In genomic region chr11:83457257-83457656, GRCm38 (mm10) we compare ENCODE assay signal across 39 mouse cellular contexts. TPM values are rescaled to one million over a fixed set of nuclear protein-coding genes. Genes with fewer than 3 reads are reported as not detected.
DNase-seq lines count a peak whose midpoint lies in the region; ATAC-seq and TF ChIP-seq lines count a peak whose summit lies in the region.
"Had no signal": no experiment of that assay in that cellular context is flagged by ENCODE, and none has a peak within 500 bp of the region (broad histone marks: within the 10 kb centered on the region; RNA-seq: fewer than 3 reads in every experiment).

No protein-coding gene starts in this region.

- 65% methylated on average over 7 of the region's 7 CpGs for WGBS in heart, postnatal 0 days
- WGBS in intestine, postnatal 0 days, result 43% methylated on average over 7 of the region's 7 CpGs

- TF ChIP-seq CTCF in heart, postnatal 0 days (IDR thresholded peaks at IDR 0.05; ENCODE audit: low read depth), result no peak
- no peak for TF ChIP-seq CTCF in intestine, postnatal 0 days (IDR thresholded peaks at IDR 0.05; ENCODE audit: low read depth)

- no peaks in the 10 kb centered on the region for H3K9me3 ChIP-seq in heart, postnatal 0 days (replicated peaks; ENCODE audit: control insufficient read depth, low read length)
- H3K9me3 ChIP-seq in intestine, postnatal 0 days (ENCODE audit: control insufficient read depth), result no peaks in the 10 kb centered on the region
- H3K9me3 ChIP-seq: embryonic facial prominence, embryonic 13.5 days; forebrain, embryonic 13.5 days; kidney, embryonic 15.5 days; limb, embryonic 13.5 days; liver, embryonic 12.5 days; midbrain, embryonic 12.5 days had no signal

- peak; percentile 11 to 43 for DNase-seq in adrenal gland, adult (ENCODE audit: inconsistent age in 2 of 2, low spot score in 1 of 2)
- no peak for DNase-seq in adrenal gland, postnatal 25 days
- DNase-seq in heart, postnatal 0 days (ENCODE audit: low spot score), result peak; percentile 4
- no peak for DNase-seq in heart, adult 8-10 months (ENCODE audit: low spot score)
- peak; percentile 45 for DNase-seq in retina, postnatal 1 day
- no peak for DNase-seq in retina, embryonic 14.5 days (ENCODE audit: low spot score)
- DNase-seq in thymus, adult 18-20 months, result no peak
- DNase-seq: cerebellum, adult 11-12 months; cerebellum, adult 9-11 months; heart, postnatal 36 days; kidney, adult 18-20 months; kidney, postnatal 25 days; liver, postnatal 0 days; lung, postnatal 36 days; right cerebral cortex, postnatal 4 days; thymus, postnatal 25 days had no signal

- no peak overlapping the region for H3K4me2 ChIP-seq in heart, postnatal 0 days (ENCODE audit: low read depth, low read length)
- no peak overlapping the region for H3K4me2 ChIP-seq in intestine, postnatal 0 days (replicated peaks; ENCODE audit: low read depth)
- H3K4me2 ChIP-seq: embryonic facial prominence, embryonic 13.5 days; forebrain, embryonic 13.5 days; hindbrain, embryonic 14.5 days; kidney, embryonic 15.5 days; liver, embryonic 12.5 days; midbrain, embryonic 12.5 days had no signal

- H3K36me3 ChIP-seq in heart, postnatal 0 days (replicated peaks; ENCODE audit: control insufficient read depth, insufficient read depth, low read length), result no peaks in the 10 kb centered on the region
- no peaks in the 10 kb centered on the region for H3K36me3 ChIP-seq in intestine, postnatal 0 days (ENCODE audit: control insufficient read depth, insufficient read depth)
- H3K36me3 ChIP-seq: embryonic facial prominence, embryonic 13.5 days; kidney, embryonic 15.5 days; limb, embryonic 13.5 days; liver, embryonic 12.5 days; midbrain, embryonic 12.5 days had no signal

- H3K9ac ChIP-seq in heart, postnatal 0 days (replicated peaks; ENCODE audit: low read depth, low read length), result no peak overlapping the region
- no peak overlapping the region for H3K9ac ChIP-seq in intestine, postnatal 0 days (ENCODE audit: low read depth, low read length)
- H3K9ac ChIP-seq: embryonic facial prominence, embryonic 13.5 days; forebrain, embryonic 13.5 days; hindbrain, embryonic 14.5 days; kidney, embryonic 15.5 days; limb, embryonic 13.5 days; liver, embryonic 12.5 days; liver, postnatal 0 days; midbrain, embryonic 12.5 days had no signal

- H3K4me1 ChIP-seq in heart, postnatal 0 days (ENCODE audit: control insufficient read depth, insufficient read depth), result peaks cover 28% of the 10 kb centered on the region
- H3K4me1 ChIP-seq in intestine, postnatal 0 days (replicated peaks; ENCODE audit: control insufficient read depth, insufficient read depth, low read length), result peaks cover 12% of the 10 kb centered on the region; the same call in 1 of the 2 replicates

- H3K27ac ChIP-seq in heart, postnatal 0 days (ENCODE audit: low read depth), result no peak overlapping the region
- no peak overlapping the region for H3K27ac ChIP-seq in intestine, postnatal 0 days (ENCODE audit: low read depth, low read length)
- H3K27ac ChIP-seq: embryonic facial prominence, embryonic 13.5 days; forebrain, embryonic 13.5 days; hindbrain, embryonic 14.5 days; kidney, embryonic 15.5 days; limb, embryonic 13.5 days; liver, embryonic 12.5 days; midbrain, embryonic 12.5 days had no signal

- peaks cover 14% of the 10 kb centered on the region; the same call in 1 of the 2 replicates for H3K27me3 ChIP-seq in heart, postnatal 0 days (ENCODE audit: control insufficient read depth, insufficient read depth, low read length)
- H3K27me3 ChIP-seq in intestine, postnatal 0 days (replicated peaks; ENCODE audit: control insufficient read depth, insufficient read depth, low read length), result no peaks in the 10 kb centered on the region
- H3K27me3 ChIP-seq: Patski had no signal

- no peak for ATAC-seq in heart, postnatal 0 days (ENCODE audit: insufficient read depth, low read depth)
- no peak for ATAC-seq in intestine, postnatal 0 days
- ATAC-seq: forebrain, embryonic 13.5 days; liver, embryonic 12.5 days; liver, postnatal 0 days had no signal

- no peak overlapping the region for H3K4me3 ChIP-seq in heart, postnatal 0 days (ENCODE audit: low read depth, low read length)
- no peak overlapping the region for H3K4me3 ChIP-seq in intestine, postnatal 0 days (ENCODE audit: low read depth, low read length)
- H3K4me3 ChIP-seq: embryonic facial prominence, embryonic 13.5 days; erythroblast, embryonic 14.5 days; forebrain, embryonic 13.5 days; kidney, embryonic 15.5 days; limb, embryonic 13.5 days; liver, embryonic 12.5 days; midbrain, embryonic 12.5 days had no signal

- TF ChIP-seq EP300 in heart, postnatal 0 days (IDR thresholded peaks at IDR 0.05; ENCODE audit: low read depth), result no peak

RNA-seq across cellular contexts. Expression of gene Mmp28, which starts 5.6 kb away (rescaled TPM):
- 6.7 and 8.0 TPM in 2 replicates for total RNA-seq in adrenal gland, postnatal 25 days (2021)
- total RNA-seq in heart, postnatal 0 days (2014; rRNA removed; ENCODE audit: low replicate concordance), result 7.8 and 24.7 TPM in 2 replicates
- 3.7 and 4.3 TPM in 2 replicates for polyA plus RNA-seq in heart, postnatal 0 days (2015; fragmentation: Nextera tagmentation; extraction: Ambion mirVana)
- total RNA-seq in heart, adult 8-10 months (2022), result 1 to 10 TPM; 2.4 to 5.4 (median 3.6) TPM
- 1.6 and 2.1 TPM in 2 replicates for polyA plus RNA-seq in intestine, postnatal 0 days (2015; fragmentation: Nextera tagmentation; extraction: Ambion mirVana)
- total RNA-seq: MEL; neutrophil, adult 5-6 weeks had no signal
- polyA plus RNA-seq: erythroblast, embryonic 14.5 days had no signal

RNA-seq across cellular contexts. Expression of gene Taf15, which starts 15.6 kb away (rescaled TPM):
- 72.8 and 73.5 TPM in 2 replicates for total RNA-seq in adrenal gland, postnatal 25 days (2021)
- total RNA-seq in heart, postnatal 0 days (2014; rRNA removed; ENCODE audit: low replicate concordance), result 1.6 and 6.0 TPM in 2 replicates
- polyA plus RNA-seq in heart, postnatal 0 days (2015; fragmentation: Nextera tagmentation; extraction: Ambion mirVana), result 4.2 and 4.7 TPM in 2 replicates
- total RNA-seq in heart, adult 8-10 months (2022), result 10 to 100 TPM; 35.5 to 42.1 (median 38.4) TPM
- polyA plus RNA-seq in intestine, postnatal 0 days (2015; fragmentation: Nextera tagmentation; extraction: Ambion mirVana), result 5.4 and 7.3 TPM in 2 replicates

RNA-seq across cellular contexts. Expression of gene 1700020L24Rik, which starts 19.8 kb away (rescaled TPM):
- 0.43 TPM in 1 of 2 replicates, not detected in the other for total RNA-seq in adrenal gland, postnatal 25 days (2021)
- 4.2 TPM in 1 of 2 replicates, not detected in the other for total RNA-seq in heart, postnatal 0 days (2014; rRNA removed; ENCODE audit: low replicate concordance)
- 0.81 and 1.1 TPM in 2 replicates for polyA plus RNA-seq in heart, postnatal 0 days (2015; fragmentation: Nextera tagmentation; extraction: Ambion mirVana)
- total RNA-seq in heart, adult 8-10 months (2022), result not detected
- 0.76 and 1.5 TPM in 2 replicates for polyA plus RNA-seq in intestine, postnatal 0 days (2015; fragmentation: Nextera tagmentation; extraction: Ambion mirVana)
- total RNA-seq: gastrocnemius, postnatal 25 days; heart, adult 18-20 months; heart, postnatal 36 days; layer of hippocampus, postnatal 10 days; left cerebral cortex, postnatal 14 days; MEL had no signal
- polyA plus RNA-seq: erythroblast, embryonic 14.5 days; forebrain, embryonic 13.5 days; lung, embryonic 16.5 days had no signal

RNA-seq across cellular contexts. Expression of gene Gas2l2, which starts 28.0 kb away (rescaled TPM):
- not detected in 2 replicates for total RNA-seq in adrenal gland, postnatal 25 days (2021)
- not detected in 2 replicates for total RNA-seq in heart, postnatal 0 days (2014; rRNA removed; ENCODE audit: low replicate concordance)
- 0.15 TPM in 1 of 2 replicates, not detected in the other for polyA plus RNA-seq in heart, postnatal 0 days (2015; fragmentation: Nextera tagmentation; extraction: Ambion mirVana)
- not detected for total RNA-seq in heart, adult 8-10 months (2022)
- 0.51 and 0.65 TPM in 2 replicates for polyA plus RNA-seq in intestine, postnatal 0 days (2015; fragmentation: Nextera tagmentation; extraction: Ambion mirVana)
- total RNA-seq: adrenal gland, postnatal 14 days; common myeloid progenitor, adult 5-6 weeks; gastrocnemius, postnatal 25 days; heart, adult 18-20 months; heart, postnatal 36 days; left cerebral cortex, adult 18-20 months; megakaryocyte, adult 5-6 weeks; MEL; neutrophil, adult 5-6 weeks had no signal
- polyA plus RNA-seq: erythroblast, embryonic 14.5 days; heart, embryonic 14.5 days; kidney, embryonic 15.5 days; limb, embryonic 13.5 days; liver, embryonic 12.5 days; liver, postnatal 0 days; midbrain, embryonic 12.5 days; Patski; spleen, adult 2 months had no signal

RNA-seq across cellular contexts. Expression of gene Rasl10b, which starts 48.3 kb away (rescaled TPM):
- total RNA-seq in adrenal gland, postnatal 25 days (2021), result 9.8 and 12.7 TPM in 2 replicates
- 31.1 and 45.3 TPM in 2 replicates for total RNA-seq in heart, postnatal 0 days (2014; rRNA removed; ENCODE audit: low replicate concordance)
- polyA plus RNA-seq in heart, postnatal 0 days (2015; fragmentation: Nextera tagmentation; extraction: Ambion mirVana), result 7.9 and 9.2 TPM in 2 replicates
- 10 to 100 TPM; 67.6 to 90.2 (median 81.9) TPM for total RNA-seq in heart, adult 8-10 months (2022)
- polyA plus RNA-seq in intestine, postnatal 0 days (2015; fragmentation: Nextera tagmentation; extraction: Ambion mirVana), result 0.82 and 0.94 TPM in 2 replicates
- total RNA-seq: common myeloid progenitor, adult 5-6 weeks; megakaryocyte, adult 5-6 weeks; MEL had no signal
- polyA plus RNA-seq: erythroblast, embryonic 14.5 days; liver, postnatal 0 days had no signal

Comparison
In these comparisons a context has a peak if more than half of its experiments do, and no peak if none do; other contexts are left out.
1. DNase-seq: peak in adrenal gland, adult (2 of 2), heart, postnatal 0 days (single experiment) and retina, postnatal 1 day (single experiment); none in adrenal gland, postnatal 25 days (single experiment), heart, adult 8-10 months (single experiment), retina, embryonic 14.5 days (single experiment) and thymus, adult 18-20 months (0 of 2).